Mouse (Mus musculus): ENCODE results near the gene Gfm1. TPM values are rescaled to one million over a fixed set of nuclear protein-coding genes. Genes with fewer than 3 reads are reported as not detected.

Gene Gfm1
- polyA plus RNA-seq, 1 experiment from 2014 or later, result 55.4 TPM

DNA sequence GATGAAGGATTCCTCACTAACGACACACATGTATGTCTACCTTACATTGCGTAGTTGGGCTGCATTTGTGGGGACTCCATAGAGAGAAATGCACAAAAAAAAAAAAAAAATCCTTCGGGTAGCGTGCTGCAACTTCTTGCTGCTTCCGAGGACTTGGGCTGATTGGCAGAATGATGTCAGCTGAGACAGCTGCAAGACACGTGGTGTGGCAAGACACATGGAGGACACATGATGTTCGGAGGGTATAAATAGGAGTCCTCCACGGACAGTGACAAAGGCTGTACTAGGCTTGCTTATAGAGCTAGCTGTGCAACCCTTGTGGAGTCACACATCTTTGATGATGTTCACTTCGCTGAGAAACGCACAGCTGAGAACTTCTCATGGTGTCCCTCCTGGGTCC is 52.5 kb downstream of the Gfm1 start:
- Histone ChIP-seq H3K9ac (ENCODE audit: low read length) (no peak overlapping the region), H3K9me3 (ENCODE audit: control insufficient read depth, low read length) (no peaks in the 10 kb centered on the region), H3K4me3 (ENCODE audit: low read depth, low read length) (no peak overlapping the region), H3K36me3 (ENCODE audit: control insufficient read depth, insufficient read depth, low read length) (no peaks in the 10 kb centered on the region), H3K27ac (replicated peaks; ENCODE audit: low read depth, low read length) (no peak overlapping the region), H3K27me3 (ENCODE audit: control insufficient read depth, insufficient read depth, low read length) (no peaks in the 10 kb centered on the region), H3K4me1 (ENCODE audit: control insufficient read depth, insufficient read depth, low read length) (no peaks in the 10 kb centered on the region), H3K4me2 (ENCODE audit: low read depth, severe bottlenecking) (no peak overlapping the region)
- DNase-seq (ENCODE audit: low spot score) (no peak), ATAC-seq (ENCODE audit: insufficient number of reproducible peaks, low FRiP score, low TSS enrichment, low read depth) (no peak)
- 90% methylated on average over 10 of the region's 10 CpGs for WGBS

DNA sequence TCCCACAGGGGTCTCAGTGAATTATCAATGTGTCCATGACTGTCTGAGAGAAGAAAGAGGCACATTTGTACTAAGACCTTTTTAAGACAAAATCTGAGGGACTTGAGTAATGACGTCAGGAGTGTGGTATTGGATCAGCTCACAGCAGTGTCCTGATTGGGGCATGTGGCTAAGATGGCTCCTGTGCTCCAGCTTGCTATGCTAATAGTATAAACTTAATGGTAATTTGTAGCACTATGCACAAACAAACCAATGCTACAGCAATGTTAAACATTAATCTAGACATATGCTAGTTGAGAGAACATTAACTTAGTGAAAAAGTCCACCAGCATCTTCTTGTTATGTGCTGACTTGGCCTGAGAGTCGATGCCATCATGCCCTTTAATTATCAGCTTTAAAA is 55.3 kb downstream of the Gfm1 start:
- no peaks in the 10 kb centered on the region for H3K36me3 ChIP-seq (ENCODE audit: control insufficient read depth, insufficient read depth, low read length)
- no peak overlapping the region for H3K4me2 ChIP-seq (ENCODE audit: low read depth, severe bottlenecking)
- DNase-seq (ENCODE audit: low spot score) (no peak), ATAC-seq (ENCODE audit: insufficient number of reproducible peaks, low FRiP score, low TSS enrichment, low read depth) (no peak)
- no peak overlapping the region for H3K9ac ChIP-seq (ENCODE audit: low read length)
- no peaks in the 10 kb centered on the region for H3K4me1 ChIP-seq (ENCODE audit: control insufficient read depth, insufficient read depth, low read length)
- H3K27me3 ChIP-seq (ENCODE audit: control insufficient read depth, insufficient read depth, low read length), result no peaks in the 10 kb centered on the region
- H3K27ac ChIP-seq (replicated peaks; ENCODE audit: low read depth, low read length), result no peak overlapping the region
- WGBS, result 78% methylated on average over 2 of the region's 2 CpGs
- H3K9me3 ChIP-seq (ENCODE audit: control insufficient read depth, low read length), result no peaks in the 10 kb centered on the region
- no peak overlapping the region for H3K4me3 ChIP-seq (ENCODE audit: low read depth, low read length)

GRCm38 (mm10) chr3:67490156-67490555 is 60.3 kb downstream of the Gfm1 start:
- no peaks in the 10 kb centered on the region for H3K36me3 ChIP-seq (ENCODE audit: control insufficient read depth, insufficient read depth, low read length)
- no peak overlapping the region for H3K4me2 ChIP-seq (ENCODE audit: low read depth, severe bottlenecking)
- 38% methylated on average over 4 of the region's 4 CpGs for WGBS
- H3K27ac ChIP-seq (replicated peaks; ENCODE audit: low read depth, low read length), result no peak overlapping the region
- no peaks in the 10 kb centered on the region for H3K27me3 ChIP-seq (ENCODE audit: control insufficient read depth, insufficient read depth, low read length)
- H3K9ac ChIP-seq (ENCODE audit: low read length), result no peak overlapping the region
- no peak overlapping the region for H3K4me3 ChIP-seq (ENCODE audit: low read depth, low read length)
- no peak for ATAC-seq (ENCODE audit: insufficient number of reproducible peaks, low FRiP score, low TSS enrichment, low read depth)
- DNase-seq (ENCODE audit: low spot score), result no peak
- no peaks in the 10 kb centered on the region for H3K9me3 ChIP-seq (ENCODE audit: control insufficient read depth, low read length)
- H3K4me1 ChIP-seq (ENCODE audit: control insufficient read depth, insufficient read depth, low read length), result 0 out of 2 replicates have a peak, but pooled peaks cover 3% of the 10 kb centered on the region

DNA sequence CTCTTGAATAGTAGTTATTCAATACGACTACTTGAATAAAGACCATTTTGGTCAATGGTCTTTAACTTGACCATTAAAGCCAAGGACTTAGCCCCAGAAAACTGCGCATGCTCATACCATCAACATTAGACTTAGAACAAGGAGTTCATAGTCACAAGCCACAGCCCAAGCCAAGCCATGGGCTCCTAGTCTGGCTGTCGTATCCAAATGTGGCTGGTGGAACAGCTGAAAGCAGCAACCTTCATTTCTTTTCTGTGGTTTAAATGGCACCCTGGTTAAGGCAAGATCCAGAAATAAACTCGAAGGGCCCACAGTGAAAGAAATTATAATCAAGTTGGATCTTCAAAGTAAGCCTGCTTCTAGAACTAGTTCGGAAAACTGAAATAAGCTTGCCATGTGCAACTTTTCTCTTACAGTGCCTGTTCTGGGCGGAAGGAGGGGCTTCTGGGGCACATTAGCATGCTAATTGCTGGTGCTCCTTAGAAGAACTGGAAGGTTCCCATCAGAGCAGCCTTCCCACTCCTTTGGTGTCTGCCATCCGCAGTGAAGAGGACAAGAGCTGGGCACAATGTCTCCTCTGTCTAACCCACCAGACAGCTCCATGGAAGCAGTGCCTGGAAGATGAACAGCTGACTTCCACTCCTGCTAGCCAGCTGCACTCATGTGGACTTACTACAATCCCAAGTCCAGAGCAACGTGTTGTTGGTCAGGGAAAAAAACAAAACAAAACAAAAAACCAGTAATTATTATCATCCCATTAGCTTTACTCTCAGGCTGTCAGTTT is 62.4 kb downstream of the Gfm1 start:
- Histone ChIP-seq H3K4me1 (ENCODE audit: control insufficient read depth, insufficient read depth, low read length) (0 out of 2 replicates have a peak, but pooled peaks cover 3% of the 10 kb centered on the region), H3K4me2 (ENCODE audit: low read depth, severe bottlenecking) (no peak overlapping the region)

GRCm38 (mm10) chr3:67493132-67493531 is 63.2 kb downstream of the Gfm1 start:
- H3K27me3 ChIP-seq (ENCODE audit: control insufficient read depth, insufficient read depth, low read length), result no peaks in the 10 kb centered on the region
- H3K9me3 ChIP-seq (ENCODE audit: control insufficient read depth, low read length), result no peaks in the 10 kb centered on the region
- no peak overlapping the region for H3K9ac ChIP-seq (ENCODE audit: low read length)
- no peaks in the 10 kb centered on the region for H3K36me3 ChIP-seq (ENCODE audit: control insufficient read depth, insufficient read depth, low read length)
- DNase-seq (ENCODE audit: low spot score), result no peak
- H3K4me1 ChIP-seq (ENCODE audit: control insufficient read depth, insufficient read depth, low read length), result 0 out of 2 replicates have a peak, but pooled peaks cover 3% of the 10 kb centered on the region
- no peak overlapping the region for H3K4me3 ChIP-seq (ENCODE audit: low read depth, low read length)
- no peak for ATAC-seq (ENCODE audit: insufficient number of reproducible peaks, low FRiP score, low TSS enrichment, low read depth)
- H3K27ac ChIP-seq (replicated peaks; ENCODE audit: low read depth, low read length), result no peak overlapping the region
- 81% methylated on average over 8 of the region's 8 CpGs for WGBS
- no peak overlapping the region for H3K4me2 ChIP-seq (ENCODE audit: low read depth, severe bottlenecking)

More for the DNA sequence above, 62.4 kb downstream of the Gfm1 start:
- H3K9ac ChIP-seq (ENCODE audit: low read length), result no peak overlapping the region
- H3K27me3 ChIP-seq (ENCODE audit: control insufficient read depth, insufficient read depth, low read length), result no peaks in the 10 kb centered on the region
- ATAC-seq (ENCODE audit: insufficient number of reproducible peaks, low FRiP score, low TSS enrichment, low read depth), result no peak
- H3K27ac ChIP-seq (replicated peaks; ENCODE audit: low read depth, low read length), result no peak overlapping the region
- H3K9me3 ChIP-seq (ENCODE audit: control insufficient read depth, low read length), result no peaks in the 10 kb centered on the region
- no peak for DNase-seq (ENCODE audit: low spot score)
- H3K36me3 ChIP-seq (ENCODE audit: control insufficient read depth, insufficient read depth, low read length), result no peaks in the 10 kb centered on the region
- H3K4me3 ChIP-seq (ENCODE audit: low read depth, low read length), result no peak overlapping the region
- 82% methylated on average over 8 of the region's 8 CpGs for WGBS

DNA sequence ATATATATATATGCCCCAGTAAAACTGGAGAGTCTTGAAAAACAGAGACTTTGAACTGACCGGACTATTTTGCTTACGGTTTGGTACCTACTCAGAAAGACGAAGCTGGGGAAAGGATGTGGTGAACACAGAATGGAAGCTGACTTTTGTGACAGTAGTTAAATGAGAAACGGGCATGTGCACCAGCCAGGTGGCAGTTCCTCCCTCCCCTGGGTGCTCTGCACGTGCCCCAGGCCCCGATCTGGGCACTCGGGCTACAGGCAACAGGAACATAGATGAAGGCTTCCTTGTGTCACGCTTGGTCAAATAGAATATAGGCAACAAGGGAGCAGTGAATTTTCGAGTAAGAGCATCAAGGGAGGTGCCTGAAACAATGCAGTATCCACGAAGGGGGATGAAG is 66.4 kb downstream of the Gfm1 start:
- Histone ChIP-seq H3K9ac (ENCODE audit: low read length) (no peak overlapping the region), H3K4me2 (ENCODE audit: low read depth, severe bottlenecking) (no peak overlapping the region), H3K27ac (replicated peaks; ENCODE audit: low read depth, low read length) (no peak overlapping the region), H3K9me3 (ENCODE audit: control insufficient read depth, low read length) (no peaks in the 10 kb centered on the region), H3K36me3 (ENCODE audit: control insufficient read depth, insufficient read depth, low read length) (no peaks in the 10 kb centered on the region), H3K27me3 (ENCODE audit: control insufficient read depth, insufficient read depth, low read length) (no peaks in the 10 kb centered on the region), H3K4me3 (ENCODE audit: low read depth, low read length) (no peak overlapping the region), H3K4me1 (ENCODE audit: control insufficient read depth, insufficient read depth, low read length) (0 out of 2 replicates have a peak, but pooled peaks cover 3% of the 10 kb centered on the region)
- DNase-seq (ENCODE audit: low spot score) (no peak), ATAC-seq (ENCODE audit: insufficient number of reproducible peaks, low FRiP score, low TSS enrichment, low read depth) (no peak)
- 90% methylated on average over 10 of the region's 10 CpGs for WGBS

- H3K27ac ChIP-seq (replicated peaks; ENCODE audit: low read depth, low read length), result no peak overlapping the region
- 79% methylated on average over 2 of the region's 2 CpGs for WGBS
- H3K4me2 ChIP-seq (ENCODE audit: low read depth, severe bottlenecking), result no peak overlapping the region
- H3K9me3 ChIP-seq (ENCODE audit: control insufficient read depth, low read length), result no peaks in the 10 kb centered on the region
- H3K9ac ChIP-seq (ENCODE audit: low read length), result no peak overlapping the region
- no peak for ATAC-seq (ENCODE audit: insufficient number of reproducible peaks, low FRiP score, low TSS enrichment, low read depth)
- no peaks in the 10 kb centered on the region for H3K36me3 ChIP-seq (ENCODE audit: control insufficient read depth, insufficient read depth, low read length)
- H3K4me1 ChIP-seq (ENCODE audit: control insufficient read depth, insufficient read depth, low read length), result 0 out of 2 replicates have a peak, but pooled peaks cover 3% of the 10 kb centered on the region
- no peak overlapping the region for H3K4me3 ChIP-seq (ENCODE audit: low read depth, low read length)
- no peak for DNase-seq (ENCODE audit: low spot score)
- no peaks in the 10 kb centered on the region for H3K27me3 ChIP-seq (ENCODE audit: control insufficient read depth, insufficient read depth, low read length)
Observed at GRCm38 (mm10) chr3:67497998-67498397, 68.1 kb downstream of the Gfm1 start.

GRCm38 (mm10) chr3:67498773-67499405 is 69.0 kb downstream of the Gfm1 start:
- no peak overlapping the region for H3K27ac ChIP-seq (replicated peaks; ENCODE audit: low read depth, low read length)
- no peak overlapping the region for H3K4me2 ChIP-seq (ENCODE audit: low read depth, severe bottlenecking)
- no peak overlapping the region for H3K4me3 ChIP-seq (ENCODE audit: low read depth, low read length)
- H3K9me3 ChIP-seq (ENCODE audit: control insufficient read depth, low read length), result no peaks in the 10 kb centered on the region
- no peaks in the 10 kb centered on the region for H3K4me1 ChIP-seq (ENCODE audit: control insufficient read depth, insufficient read depth, low read length)
- DNase-seq (ENCODE audit: low spot score) (no peak), ATAC-seq (ENCODE audit: insufficient number of reproducible peaks, low FRiP score, low TSS enrichment, low read depth) (no peak)
- no peaks in the 10 kb centered on the region for H3K27me3 ChIP-seq (ENCODE audit: control insufficient read depth, insufficient read depth, low read length)
- H3K9ac ChIP-seq (ENCODE audit: low read length), result no peak overlapping the region
- 93% methylated on average over 8 of the region's 8 CpGs for WGBS
- no peaks in the 10 kb centered on the region for H3K36me3 ChIP-seq (ENCODE audit: control insufficient read depth, insufficient read depth, low read length)

Measured in limb, embryonic 11.5 days (tissue).